Mouse (Mus musculus): Measurements from ENCODE around the gene Gm42742.

Gm42742 gene

GRCm38 (mm10) chr7:127020031-127020430 lies 866 bp downstream of the Gm42742 start:
- DNase-seq (ENCODE audit: low read depth), result no peak

- DNase-seq (ENCODE audit: low read depth), result no peak
Observed at GRCm38 (mm10) chr7:127019306-127019960, 1.5 kb downstream of the Gm42742 start.

- no peak for DNase-seq (ENCODE audit: low read depth)
Observed at GRCm38 (mm10) chr7:127018416-127019305, 2.2 kb downstream of the Gm42742 start.

- no peak for DNase-seq (ENCODE audit: low read depth)
Observed at GRCm38 (mm10) chr7:127017950-127018345, 2.9 kb downstream of the Gm42742 start.

- peak; percentile 96 for DNase-seq (ENCODE audit: low read depth)
Observed at GRCm38 (mm10) chr7:127016971-127017949, 3.6 kb downstream of the Gm42742 start, which contains the start of gene Pagr1a. Pagr1a (minus strand) TSS chr7:127017352.

- no peak for DNase-seq (ENCODE audit: low read depth)
Observed at GRCm38 (mm10) chr7:127016486-127016938, 4.4 kb downstream of the Gm42742 start.

- no peak for DNase-seq (ENCODE audit: low read depth)
Observed at GRCm38 (mm10) chr7:127016481-127016485, 4.6 kb downstream of the Gm42742 start, which contains the start of gene Pagr1b. Pagr1b (minus strand) TSS chr7:127016484.

- DNase-seq (ENCODE audit: low read depth), result no peak
Observed at GRCm38 (mm10) chr7:127016081-127016480, 4.8 kb downstream of the Gm42742 start.

GRCm38 (mm10) chr7:127014993-127015392 lies 5.9 kb downstream of the Gm42742 start:
- DNase-seq (ENCODE audit: low read depth), result no peak

GRCm38 (mm10) chr7:127014320-127014719 lies 6.6 kb downstream of the Gm42742 start, which contains the start of gene Mvp:
Mvp (minus strand) TSS chr7:127014621.
- DNase-seq (ENCODE audit: low read depth), result peak; percentile 55

- DNase-seq (ENCODE audit: low read depth), result no peak
Observed at GRCm38 (mm10) chr7:127013385-127013784, 7.5 kb downstream of the Gm42742 start.

GRCm38 (mm10) chr7:127012845-127013244 lies 8.1 kb downstream of the Gm42742 start:
- DNase-seq (ENCODE audit: low read depth), result no peak

- no peak for DNase-seq (ENCODE audit: low read depth)
Observed at GRCm38 (mm10) chr7:127012374-127012773, 8.5 kb downstream of the Gm42742 start.

- DNase-seq (ENCODE audit: low read depth), result no peak
Observed at GRCm38 (mm10) chr7:127011717-127012116, 9.2 kb downstream of the Gm42742 start.

- DNase-seq (ENCODE audit: low read depth), result no peak
Observed at GRCm38 (mm10) chr7:127011051-127011450, 9.8 kb downstream of the Gm42742 start.

GRCm38 (mm10) chr7:127009307-127010085 lies 11.4 kb downstream of the Gm42742 start:
- DNase-seq (ENCODE audit: low read depth), result no peak

- DNase-seq (ENCODE audit: low read depth), result peak; percentile 65
Observed at GRCm38 (mm10) chr7:127008239-127009019, 12.5 kb downstream of the Gm42742 start.

GRCm38 (mm10) chr7:127007313-127008024 lies 13.4 kb downstream of the Gm42742 start:
- DNase-seq (ENCODE audit: low read depth), result no peak

GRCm38 (mm10) chr7:127004122-127004875 lies 16.6 kb downstream of the Gm42742 start:
- no peak for DNase-seq (ENCODE audit: low read depth)
